Mouse (Mus musculus): ENCODE results near the gene Clip4.
"Not testable (repeated sequence)": the region's sequence is repeated elsewhere in the genome, so short reads cannot be mapped to it uniquely, and the experiment has no call there.

The Clip4 gene

DNA sequence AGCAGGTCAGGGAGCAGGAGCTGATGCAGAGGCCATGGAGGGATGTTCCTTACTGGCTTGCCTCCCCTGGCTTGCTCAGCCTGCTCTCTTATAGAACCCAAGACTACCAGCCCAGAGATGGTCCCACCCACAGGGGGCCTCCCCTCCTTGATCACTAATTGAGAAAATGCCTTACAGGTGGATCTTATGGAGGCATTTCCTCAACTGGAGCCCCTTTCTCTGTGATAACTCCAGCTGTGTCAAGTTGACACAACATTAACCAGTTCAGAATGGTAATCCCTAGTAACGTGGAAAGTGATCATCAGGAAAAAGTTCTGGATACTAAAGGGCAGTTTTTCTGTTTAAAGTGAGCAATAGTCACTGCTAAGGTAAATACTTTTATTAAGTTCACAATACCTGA is at the start of gene Clip4:
Gene Clip4, plus strand, starts transcription at position 301 of the 400 bp plus-strand sequence.
- CTCF ChIA-PET, result not testable (repeated sequence)

DNA sequence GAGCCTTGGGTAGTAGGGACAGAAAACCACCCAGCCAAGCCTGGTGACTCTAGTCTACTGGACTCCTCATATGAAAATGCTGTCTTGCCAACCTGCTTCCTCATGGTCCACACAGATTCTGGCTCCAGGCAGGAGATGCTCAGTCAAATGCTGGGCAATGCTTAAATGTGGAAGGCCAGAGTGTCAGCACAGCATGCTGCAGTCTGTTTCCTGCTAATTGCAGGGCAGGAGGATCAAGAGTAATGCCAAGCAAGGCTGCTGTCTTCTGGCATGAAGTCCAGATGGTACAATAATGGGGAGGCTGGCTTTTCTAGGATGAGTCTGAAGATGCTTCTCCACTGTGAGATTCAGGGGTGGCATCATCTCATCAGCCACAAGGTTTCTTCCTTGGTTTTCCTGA is 47.8 kb upstream of the Clip4 start:
- CTCF ChIA-PET, result no interaction called here

- CTCF ChIA-PET, result no interaction called here
These were observed 47.3 kb upstream of the Clip4 start for GRCm38 (mm10) chr17:71721019-71721418.

DNA sequence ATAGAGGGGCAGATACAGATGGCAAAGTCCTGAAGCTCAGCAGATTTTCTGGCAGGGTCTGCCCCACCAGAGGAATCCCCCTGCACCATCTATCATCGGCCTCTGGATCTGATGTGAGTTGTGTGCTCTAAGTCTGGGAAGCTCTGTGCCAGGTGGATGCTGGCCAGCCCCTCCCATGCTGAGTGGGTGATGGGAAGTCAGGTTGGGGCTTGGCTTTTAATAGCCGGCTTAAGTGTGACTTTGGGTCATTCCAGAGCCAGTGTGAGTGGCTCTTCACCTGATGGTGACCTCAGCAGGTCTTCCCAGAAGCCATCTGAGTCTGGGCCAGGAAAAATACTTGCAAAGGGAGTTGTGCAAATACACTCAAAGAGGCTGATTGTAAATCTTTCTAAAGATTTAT is 37.6 kb upstream of the Clip4 start:
- CTCF ChIA-PET, result no interaction called here

- CTCF ChIA-PET, result no interaction called here
These were observed 31.8 kb upstream of the Clip4 start for GRCm38 (mm10) chr17:71736442-71736841.

- CTCF ChIA-PET, result no interaction called here
These were observed 26.1 kb upstream of the Clip4 start for GRCm38 (mm10) chr17:71742156-71742555.

DNA sequence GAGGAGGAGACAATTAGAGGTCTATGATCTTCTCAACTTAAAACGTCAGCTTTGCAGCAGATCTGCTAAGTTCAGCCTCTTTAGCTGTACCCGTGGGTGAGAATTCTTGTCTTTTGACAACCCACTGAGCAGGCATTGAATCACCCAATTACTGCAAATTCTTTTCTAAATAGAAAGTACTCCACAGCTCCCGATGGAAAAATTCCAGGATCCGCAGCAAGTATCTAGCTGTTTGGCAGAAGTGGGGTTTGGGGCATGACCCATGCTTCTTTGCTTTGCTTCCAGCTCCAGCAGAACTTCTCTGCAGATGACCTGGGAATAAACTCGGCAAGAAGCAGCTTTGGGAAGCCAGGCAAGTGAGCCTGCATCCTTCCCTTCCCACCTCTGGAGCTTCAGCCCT is 25.3 kb upstream of the Clip4 start:
- CTCF ChIA-PET, result no interaction called here

- CTCF ChIA-PET, result no interaction called here
These were observed 22.2 kb upstream of the Clip4 start for GRCm38 (mm10) chr17:71746114-71746513.

- CTCF ChIA-PET, result no interaction called here
These were observed 20.7 kb upstream of the Clip4 start for GRCm38 (mm10) chr17:71747561-71747960.

- CTCF ChIA-PET, result no interaction called here
These were observed 18.6 kb upstream of the Clip4 start for GRCm38 (mm10) chr17:71749616-71750168.

GRCm38 (mm10) chr17:71752831-71753230 is 15.4 kb upstream of the Clip4 start, which contains the start of gene Pcare:
TSS of gene Pcare (minus strand) at chr17:71752894.
- CTCF ChIA-PET, result no interaction called here

GRCm38 (mm10) chr17:71760536-71760935 is 7.7 kb upstream of the Clip4 start:
- CTCF ChIA-PET, result no interaction called here

DNA sequence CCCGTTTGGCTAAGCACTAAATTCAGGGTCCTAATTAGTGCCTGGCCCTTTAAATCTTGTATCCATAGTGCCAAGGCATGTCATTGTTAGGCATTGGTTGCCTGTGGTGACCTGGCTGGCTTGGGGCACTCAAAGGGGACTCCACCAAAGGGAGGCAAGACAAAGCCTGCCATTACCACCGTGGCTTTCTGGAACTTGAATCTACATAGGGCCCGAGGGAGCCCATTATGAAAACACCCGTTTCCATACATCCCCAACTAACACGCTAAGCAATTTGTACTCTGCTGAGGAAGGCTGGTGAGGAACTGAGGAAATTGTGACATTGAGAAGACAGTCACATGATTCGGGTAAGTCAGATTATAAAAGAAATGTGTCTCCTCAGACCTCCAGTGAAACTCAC is 1.3 kb downstream of the Clip4 start:
- CTCF ChIA-PET, result no interaction called here

- CTCF ChIA-PET, result no interaction called here
These were observed 2.4 kb downstream of the Clip4 start for GRCm38 (mm10) chr17:71770696-71771095.

DNA sequence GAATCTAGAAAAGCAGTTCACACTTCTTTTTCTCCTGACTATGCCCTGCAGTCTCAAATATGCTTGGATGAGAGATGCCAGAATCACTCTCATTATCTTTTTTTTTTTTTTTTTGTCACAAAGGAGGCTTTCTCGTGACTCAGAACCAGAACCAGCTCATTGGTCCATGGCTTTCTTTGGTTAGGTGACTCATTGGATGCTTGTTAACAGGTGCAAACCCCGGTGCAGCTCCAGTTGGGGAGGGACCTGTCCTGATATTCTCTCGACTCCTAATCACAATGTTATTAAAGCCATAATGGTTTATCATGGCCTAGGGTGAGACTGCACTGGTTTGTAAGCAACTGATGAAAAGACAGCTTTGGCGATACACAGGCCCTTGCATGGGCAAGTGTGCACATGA is 5.9 kb downstream of the Clip4 start:
- CTCF ChIA-PET, result no interaction called here

- CTCF ChIA-PET, result no interaction called here
These were observed 7.0 kb downstream of the Clip4 start for GRCm38 (mm10) chr17:71775279-71775678.

GRCm38 (mm10) chr17:71778696-71779095 is 10.4 kb downstream of the Clip4 start:
- CTCF ChIA-PET, result no interaction called here

DNA sequence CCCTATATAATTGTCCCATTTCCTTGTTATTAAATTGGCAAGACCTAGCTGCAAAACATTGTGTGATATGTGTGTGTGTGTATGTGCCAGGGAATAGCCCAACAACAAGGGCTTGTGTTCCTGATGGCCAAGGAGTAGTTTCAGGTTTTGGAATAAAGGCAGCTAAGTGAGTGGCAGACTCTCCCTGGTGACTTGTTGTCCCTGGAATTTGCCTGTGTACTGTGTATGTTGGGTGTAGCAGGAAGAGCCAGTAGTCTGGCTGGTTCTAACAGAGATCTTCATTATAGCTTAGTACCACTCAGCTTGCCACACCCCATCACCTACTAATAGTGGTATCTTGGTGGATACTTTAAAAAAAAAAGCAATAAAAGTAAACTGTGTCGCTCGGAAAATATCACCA is 12.2 kb downstream of the Clip4 start:
- CTCF ChIA-PET, result no interaction called here

GRCm38 (mm10) chr17:71780945-71781344 is 12.7 kb downstream of the Clip4 start:
- CTCF ChIA-PET, result no interaction called here

- CTCF ChIA-PET, result no interaction called here
These were observed 14.0 kb downstream of the Clip4 start for GRCm38 (mm10) chr17:71782242-71782698.

DNA sequence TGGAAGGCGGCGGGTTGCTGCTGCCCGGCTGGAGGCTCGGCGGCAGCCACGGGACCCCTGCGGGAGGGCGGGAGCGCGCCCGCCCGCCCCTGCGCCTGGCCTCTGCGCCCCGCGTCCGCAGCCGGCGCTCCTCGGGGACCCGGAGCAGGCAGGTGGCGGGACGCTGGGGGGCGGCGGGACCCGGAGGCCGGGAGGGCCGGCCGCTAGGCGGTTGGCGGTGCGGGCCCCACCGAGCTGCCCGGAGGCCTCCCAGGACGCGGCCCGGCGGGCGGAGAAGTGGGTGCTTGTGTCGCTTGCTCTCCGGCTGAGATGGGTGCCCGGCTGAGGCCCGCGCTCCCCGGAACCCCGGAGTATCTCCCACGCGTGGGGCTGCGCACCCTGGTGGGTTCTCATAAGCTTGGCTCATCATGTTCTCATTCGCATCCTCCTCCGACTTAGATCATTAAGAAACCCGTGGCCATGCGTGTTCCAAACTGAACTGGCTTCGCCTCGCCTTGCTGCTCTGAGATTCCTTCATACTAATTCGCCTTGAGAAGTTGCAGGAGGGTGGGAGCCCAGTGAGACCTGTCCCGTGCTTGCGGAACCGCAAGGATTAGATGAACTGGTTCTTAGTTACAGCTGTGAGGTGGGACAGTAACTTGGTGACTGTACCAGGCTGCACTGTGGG is 14.6 kb downstream of the Clip4 start:
- CTCF ChIA-PET, result no interaction called here

DNA sequence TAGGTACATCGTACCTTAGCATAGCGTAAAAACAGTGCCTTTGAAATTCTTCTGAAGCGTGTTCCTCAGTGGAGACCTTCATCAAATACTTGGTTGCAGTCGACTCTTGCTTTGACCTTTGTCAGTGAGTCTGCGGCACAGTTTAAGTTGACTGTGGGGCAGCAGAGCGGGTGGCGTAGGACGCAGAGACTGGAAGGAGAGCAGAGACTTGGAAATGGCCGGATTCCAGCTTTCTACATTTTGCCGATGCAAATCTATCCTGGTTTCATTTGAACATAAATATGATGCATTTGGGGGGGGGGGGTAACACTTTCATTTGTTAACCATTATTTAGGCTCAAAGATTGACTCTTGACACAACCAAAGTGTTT is 15.1 kb downstream of the Clip4 start:
- CTCF ChIA-PET, result no interaction called here

DNA sequence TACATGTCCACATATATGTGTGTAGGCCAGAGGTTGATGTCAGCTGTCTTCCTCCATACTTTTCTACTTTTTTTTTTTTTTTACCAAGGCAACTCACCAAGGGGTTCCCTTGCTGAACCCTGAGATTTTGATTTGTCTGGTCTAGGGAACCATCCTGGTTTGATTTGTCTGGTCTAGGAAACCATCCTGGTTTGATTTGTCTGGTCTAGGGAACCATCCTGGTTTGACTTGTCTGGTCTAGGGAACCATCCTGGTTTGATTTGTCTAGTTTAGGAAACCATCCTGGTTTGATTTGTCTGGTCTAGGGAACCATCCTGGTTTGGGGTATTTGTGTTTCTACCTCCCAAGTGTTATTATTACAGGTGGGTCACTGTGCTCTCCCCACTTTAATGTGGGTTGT is 18.2 kb downstream of the Clip4 start:
- CTCF ChIA-PET, result no interaction called here

DNA sequence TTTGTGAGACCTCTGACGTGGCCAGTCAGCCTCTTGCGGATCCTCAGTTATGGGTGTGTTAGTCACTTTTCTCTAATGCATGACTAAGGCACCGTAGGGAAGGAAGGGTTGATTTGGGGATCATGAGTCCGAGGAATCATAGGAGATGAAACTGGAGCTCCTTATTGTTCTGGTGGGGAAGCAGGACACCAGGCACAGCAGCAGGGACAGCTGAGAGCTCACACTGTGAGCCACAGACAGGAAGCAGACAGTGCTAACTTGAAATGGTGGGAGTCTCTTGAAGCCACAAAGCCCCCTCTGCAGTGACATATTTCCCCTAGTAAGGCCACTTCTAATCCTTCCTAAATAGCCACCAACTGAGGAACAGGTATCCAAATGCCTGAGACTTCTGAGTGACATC is 22.8 kb downstream of the Clip4 start:
- CTCF ChIA-PET, result no interaction called here
